Mouse (Mus musculus) small intestine, adult 2 months (tissue): ENCODE data around the gene Rspry1.

Source experiments
- CTCF ChIP-seq: fragments of 200-500 bp; IDR thresholded peaks from 2 replicates; pipeline ENCODE4 v1.5.1; 2012; ENCODE audit warnings: low read depth, mild to moderate bottlenecking, control low read depth, inconsistent platforms, low read length, moderate library complexity, mixed read lengths; ENCODE audit not compliant: insufficient replicate concordance, insufficient read length; ENCODE audit errors: extremely low read depth
- POLR2A ChIP-seq: fragments of 200-500 bp; IDR thresholded peaks from 2 replicates; pipeline ENCODE4 v1.6.1; 2012; ENCODE audit warnings: low read depth, mild to moderate bottlenecking, control low read depth, inconsistent platforms, low read length, moderate library complexity

DNA sequence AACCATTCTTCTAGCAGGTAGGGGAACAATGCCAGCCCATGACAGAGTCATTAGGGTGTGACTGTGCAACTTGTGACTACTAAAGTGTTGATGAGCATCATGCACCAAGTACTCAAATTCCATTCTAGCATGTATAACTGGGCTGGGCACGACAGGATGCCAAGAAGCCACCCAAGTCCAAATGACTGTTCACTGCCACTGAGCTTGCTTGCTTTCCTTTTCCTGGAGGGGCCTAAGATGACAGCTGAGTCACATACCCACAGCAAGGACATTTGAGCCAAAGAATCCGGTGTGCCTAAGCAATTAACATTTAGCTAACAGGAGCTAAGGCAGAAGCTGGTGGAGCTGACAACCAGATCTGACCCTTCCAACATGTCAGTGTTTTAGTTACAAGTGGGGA lies 29.8 kb upstream of the Rspry1 start:
- TF ChIP-seq POLR2A (no peak), CTCF (no peak)
